Mouse (Mus musculus): ENCODE measurements at regions not wholly inside any gene's neighbourhood (a gene's known extent, or its start where the extent isn't known, plus 50 kb on each side); places are given as distances from the start of the nearest gene placed in this dataset.

DNA sequence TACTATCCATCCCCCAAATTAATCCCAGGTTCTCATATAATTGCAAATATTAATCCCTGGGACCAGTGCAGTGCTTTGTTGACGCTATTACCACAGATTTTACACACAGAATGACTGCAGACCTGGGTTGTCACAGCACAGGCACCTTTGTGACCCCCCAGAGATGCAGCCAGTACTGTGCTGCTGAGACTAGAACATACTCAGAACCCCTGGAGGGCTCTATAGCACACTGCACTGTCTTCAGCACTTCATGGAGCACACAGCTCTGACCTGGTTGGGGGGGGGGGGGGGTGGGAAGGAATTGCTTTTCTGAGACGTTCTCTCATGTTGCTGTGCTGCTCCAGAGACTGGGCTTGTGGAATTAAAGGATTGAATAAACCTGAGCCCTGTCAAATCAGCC is 154.9 kb upstream of the Gm34302 start:
- TF ChIP-seq EP300 (IDR thresholded peaks at IDR 0.05; ENCODE audit: low read depth) (no peak), CTCF (IDR thresholded peaks at IDR 0.05; ENCODE audit: low read depth) (no peak)
- no peaks in the 10 kb centered on the region for H3K4me1 ChIP-seq (ENCODE audit: insufficient read depth)
- no peak for ATAC-seq
- no peak overlapping the region for H3K9ac ChIP-seq (replicated peaks)
- no peak overlapping the region for H3K27ac ChIP-seq (ENCODE audit: low read depth)
- H3K9me3 ChIP-seq (ENCODE audit: low read length) = no peaks in the 10 kb centered on the region
- no peak for DNase-seq
- WGBS (ENCODE audit: insufficient replicate concordance) = 46% methylated on average over 2 of the region's 2 CpGs
- no peaks in the 10 kb centered on the region for H3K36me3 ChIP-seq (replicated peaks; ENCODE audit: insufficient read depth, low read length)
- no peak overlapping the region for H3K4me3 ChIP-seq (ENCODE audit: low read depth, low read length)
- H3K27me3 ChIP-seq (ENCODE audit: insufficient read depth, low read length) = no peaks in the 10 kb centered on the region
- H3K4me2 ChIP-seq (ENCODE audit: low read depth, low read length) = no peak overlapping the region

DNA sequence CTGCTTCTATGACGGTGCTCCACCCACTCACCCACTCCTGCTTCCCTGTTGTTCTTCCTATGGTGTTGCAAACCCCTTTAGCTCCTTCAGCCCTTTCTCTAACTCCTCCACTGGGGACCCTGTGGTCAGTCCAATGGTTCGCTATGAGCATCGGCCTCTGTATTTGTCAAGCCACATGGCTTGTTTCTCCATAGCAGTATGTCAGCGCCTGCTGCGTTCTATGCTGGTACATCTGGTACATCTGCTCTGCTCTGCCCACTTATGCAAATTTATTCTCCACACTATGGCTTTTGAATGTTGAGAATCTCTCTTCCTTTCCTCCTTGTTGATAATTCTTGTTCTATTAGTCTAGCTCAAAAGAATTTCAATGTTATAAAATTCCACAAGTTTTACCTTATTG is 154.2 kb upstream of the Gm34302 start:
- ATAC-seq (no peak), DNase-seq (no peak)
- TF ChIP-seq CTCF (IDR thresholded peaks at IDR 0.05; ENCODE audit: low read depth) (no peak), EP300 (IDR thresholded peaks at IDR 0.05; ENCODE audit: low read depth) (no peak)
- Histone ChIP-seq H3K4me2 (ENCODE audit: low read depth, low read length) (no peak overlapping the region), H3K27me3 (ENCODE audit: insufficient read depth, low read length) (no peaks in the 10 kb centered on the region), H3K4me3 (ENCODE audit: low read depth, low read length) (no peak overlapping the region), H3K27ac (ENCODE audit: low read depth) (no peak overlapping the region), H3K36me3 (replicated peaks; ENCODE audit: insufficient read depth, low read length) (no peaks in the 10 kb centered on the region), H3K9ac (replicated peaks) (no peak overlapping the region), H3K4me1 (ENCODE audit: insufficient read depth) (no peaks in the 10 kb centered on the region), H3K9me3 (ENCODE audit: low read length) (no peaks in the 10 kb centered on the region)
- WGBS (ENCODE audit: insufficient replicate concordance) = 80% methylated on average over 5 of the region's 5 CpGs

DNA sequence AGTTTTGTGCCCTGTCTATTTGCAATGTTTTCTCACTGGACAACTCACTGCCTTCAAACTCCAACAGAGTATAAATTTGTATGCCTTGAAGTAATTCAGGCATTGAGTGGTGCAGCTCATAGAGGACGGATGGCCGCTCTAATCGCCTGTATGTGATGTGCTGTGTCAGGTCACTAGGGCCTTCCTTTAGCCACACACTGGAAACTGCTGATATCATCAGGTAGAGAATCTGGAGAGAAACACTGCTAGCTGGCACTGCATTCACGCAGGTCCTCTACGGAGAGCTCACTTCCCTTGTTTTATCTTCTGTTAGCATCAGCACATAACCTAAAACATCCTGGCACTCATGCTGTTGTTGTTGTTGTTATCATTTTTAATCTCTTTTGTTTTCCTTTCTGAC is 144.0 kb upstream of the Gm34302 start:
- Histone ChIP-seq H3K36me3 (replicated peaks; ENCODE audit: insufficient read depth, low read length) (no peaks in the 10 kb centered on the region), H3K4me2 (ENCODE audit: low read depth, low read length) (no peak overlapping the region), H3K4me3 (ENCODE audit: low read depth, low read length) (no peak overlapping the region), H3K27me3 (ENCODE audit: insufficient read depth, low read length) (no peaks in the 10 kb centered on the region), H3K27ac (ENCODE audit: low read depth) (no peak overlapping the region), H3K9me3 (ENCODE audit: low read length) (no peaks in the 10 kb centered on the region), H3K4me1 (ENCODE audit: insufficient read depth) (no peaks in the 10 kb centered on the region), H3K9ac (replicated peaks) (no peak overlapping the region)
- ATAC-seq (no peak), DNase-seq (no peak)
- WGBS (ENCODE audit: insufficient replicate concordance) = 62% methylated on average over 5 of the region's 5 CpGs
- TF ChIP-seq EP300 (IDR thresholded peaks at IDR 0.05; ENCODE audit: low read depth) (no peak), CTCF (IDR thresholded peaks at IDR 0.05; ENCODE audit: low read depth) (no peak)

DNA sequence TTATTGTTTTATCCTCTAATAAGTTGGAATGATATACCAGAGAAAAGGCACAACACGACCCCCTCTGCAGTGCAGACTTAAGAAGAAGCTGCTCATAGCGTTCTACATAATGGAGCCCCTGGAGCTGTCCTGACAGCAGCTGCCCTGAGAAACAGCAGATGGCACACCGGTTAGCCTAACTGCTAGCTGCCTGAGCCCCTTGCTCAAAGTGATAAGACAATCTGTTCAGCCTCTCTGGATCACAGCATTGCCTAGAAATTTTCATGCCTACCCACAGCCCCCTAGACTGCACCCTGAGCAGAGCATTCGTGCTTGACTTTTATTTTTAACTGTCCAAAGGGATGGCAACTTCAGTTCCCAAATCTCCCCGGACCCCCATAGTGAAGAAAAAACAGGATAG is 132.4 kb upstream of the Gm34302 start:
- no peak overlapping the region for H3K4me2 ChIP-seq (ENCODE audit: low read depth, low read length)
- WGBS (ENCODE audit: insufficient replicate concordance) = 35% methylated on average over 5 of the region's 5 CpGs
- H3K27ac ChIP-seq (ENCODE audit: low read depth) = no peak overlapping the region
- ATAC-seq (no peak), DNase-seq (no peak)
- H3K4me1 ChIP-seq (ENCODE audit: insufficient read depth) = no peaks in the 10 kb centered on the region
- TF ChIP-seq EP300 (IDR thresholded peaks at IDR 0.05; ENCODE audit: low read depth) (no peak), CTCF (IDR thresholded peaks at IDR 0.05; ENCODE audit: low read depth) (no peak)
- no peak overlapping the region for H3K9ac ChIP-seq (replicated peaks)
- H3K4me3 ChIP-seq (ENCODE audit: low read depth, low read length) = no peak overlapping the region
- H3K27me3 ChIP-seq (ENCODE audit: insufficient read depth, low read length) = no peaks in the 10 kb centered on the region
- H3K36me3 ChIP-seq (replicated peaks; ENCODE audit: insufficient read depth, low read length) = no peaks in the 10 kb centered on the region
- no peaks in the 10 kb centered on the region for H3K9me3 ChIP-seq (ENCODE audit: low read length)

DNA sequence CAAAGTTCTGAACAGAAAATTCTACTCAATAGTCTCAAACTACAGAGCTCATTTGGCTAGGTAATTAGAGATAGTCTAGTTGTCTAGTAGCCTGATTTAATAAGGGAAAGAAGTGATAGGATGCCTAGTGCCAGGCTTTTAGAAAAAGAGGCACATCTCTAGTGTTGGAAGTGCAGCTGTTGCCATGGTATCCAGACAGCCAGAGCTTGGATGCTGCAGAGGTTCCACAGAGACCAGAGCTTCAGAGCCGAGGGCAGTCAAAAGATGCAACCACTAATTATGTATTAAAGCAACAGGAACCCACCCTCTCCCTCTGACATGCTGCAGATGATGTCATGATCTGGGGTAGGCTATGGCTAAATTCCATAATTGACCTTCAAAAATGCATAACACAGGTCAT is 130.0 kb upstream of the Gm34302 start:
- Histone ChIP-seq H3K36me3 (replicated peaks; ENCODE audit: insufficient read depth, low read length) (no peaks in the 10 kb centered on the region), H3K4me2 (ENCODE audit: low read depth, low read length) (no peak overlapping the region), H3K4me1 (ENCODE audit: insufficient read depth) (no peaks in the 10 kb centered on the region), H3K9ac (replicated peaks) (no peak overlapping the region), H3K4me3 (ENCODE audit: low read depth, low read length) (no peak overlapping the region), H3K27ac (ENCODE audit: low read depth) (no peak overlapping the region), H3K9me3 (ENCODE audit: low read length) (no peaks in the 10 kb centered on the region), H3K27me3 (ENCODE audit: insufficient read depth, low read length) (no peaks in the 10 kb centered on the region)
- WGBS (ENCODE audit: insufficient replicate concordance) = 46% methylated on average over 1 of the region's 1 CpGs
- no peak for ATAC-seq
- TF ChIP-seq EP300 (IDR thresholded peaks at IDR 0.05; ENCODE audit: low read depth) (no peak), CTCF (IDR thresholded peaks at IDR 0.05; ENCODE audit: low read depth) (no peak)
- no peak for DNase-seq

DNA sequence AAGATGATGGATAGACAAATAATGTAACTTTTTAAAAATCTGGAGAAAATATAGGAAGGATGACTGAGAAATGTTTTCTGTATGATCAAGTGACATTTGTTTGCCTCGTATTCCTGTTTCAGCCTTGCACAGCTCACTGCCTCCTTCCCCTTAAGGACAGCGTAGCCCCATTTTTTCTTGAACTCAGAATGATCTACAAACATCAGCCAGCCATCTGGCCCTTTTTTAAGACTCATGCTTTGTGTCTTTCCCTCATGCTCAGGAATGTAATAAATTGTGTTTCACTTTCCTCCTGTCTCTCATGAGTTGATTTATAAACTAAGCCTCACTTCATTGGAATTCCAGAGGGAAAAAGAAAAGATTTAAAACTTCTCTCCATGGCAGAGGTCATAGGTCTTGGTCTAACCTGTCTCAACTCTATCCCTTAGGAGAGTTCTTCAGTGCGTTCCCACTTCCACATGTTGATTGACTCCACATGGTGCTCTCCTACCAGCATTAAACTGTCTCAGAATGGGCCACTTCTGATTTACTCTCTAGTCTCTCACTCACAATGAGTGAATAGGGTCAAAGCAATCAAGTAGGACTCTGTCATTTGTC is 129.2 kb upstream of the Gm34302 start:
- TF ChIP-seq EP300 (IDR thresholded peaks at IDR 0.05; ENCODE audit: low read depth) (no peak), CTCF (IDR thresholded peaks at IDR 0.05; ENCODE audit: low read depth) (no peak)
- Histone ChIP-seq H3K9me3 (ENCODE audit: low read length) (no peaks in the 10 kb centered on the region), H3K36me3 (replicated peaks; ENCODE audit: insufficient read depth, low read length) (no peaks in the 10 kb centered on the region), H3K27ac (ENCODE audit: low read depth) (no peak overlapping the region), H3K4me1 (ENCODE audit: insufficient read depth) (no peaks in the 10 kb centered on the region), H3K9ac (replicated peaks) (no peak overlapping the region), H3K4me3 (ENCODE audit: low read depth, low read length) (no peak overlapping the region), H3K4me2 (ENCODE audit: low read depth, low read length) (no peak overlapping the region), H3K27me3 (ENCODE audit: insufficient read depth, low read length) (no peaks in the 10 kb centered on the region)
- WGBS (ENCODE audit: insufficient replicate concordance) = 69% methylated on average over 3 of the region's 3 CpGs
- ATAC-seq (no peak), DNase-seq (no peak)
